Mouse (Mus musculus) lung, postnatal 25 days (tissue): Measurements from ENCODE around the gene Gm8994.
"Not testable (repeated sequence)": the region's sequence is repeated elsewhere in the genome, so short reads cannot be mapped to it uniquely, and the experiment has no call there.

ENCODE experiments used
- DNase-seq: peaks from one replicate; pipeline ENCODE4 v3.0.0; 2022; ENCODE audit warnings: low spot score

Gene Gm8994

GRCm38 (mm10) chr6:136327239-136327638 lies at the start of gene Gm8994:
Gm8994 (plus strand) TSS chr6:136327539.
- DNase-seq = not testable (repeated sequence)

- peak; percentile 12 for DNase-seq
Observed at GRCm38 (mm10) chr6:136277685-136278084, 49.7 kb upstream of the Gm8994 start.

GRCm38 (mm10) chr6:136284565-136284964 lies 42.8 kb upstream of the Gm8994 start:
- DNase-seq = no peak

GRCm38 (mm10) chr6:136286180-136286579 lies 41.2 kb upstream of the Gm8994 start:
- no peak for DNase-seq

- no peak for DNase-seq
Observed at GRCm38 (mm10) chr6:136286589-136286988, 40.8 kb upstream of the Gm8994 start.

GRCm38 (mm10) chr6:136291424-136291823 lies 35.9 kb upstream of the Gm8994 start:
- no peak for DNase-seq

GRCm38 (mm10) chr6:136291951-136292714 lies 35.2 kb upstream of the Gm8994 start:
- no peak for DNase-seq

GRCm38 (mm10) chr6:136293700-136294099 lies 33.6 kb upstream of the Gm8994 start:
- DNase-seq = no peak

GRCm38 (mm10) chr6:136295821-136296220 lies 31.5 kb upstream of the Gm8994 start:
- DNase-seq = no peak

- no peak for DNase-seq
Observed at GRCm38 (mm10) chr6:136296251-136296650, 31.1 kb upstream of the Gm8994 start.

- peak; percentile 60 for DNase-seq
Observed at GRCm38 (mm10) chr6:136303514-136303913, 23.8 kb upstream of the Gm8994 start.

- DNase-seq = no peak
Observed at GRCm38 (mm10) chr6:136304369-136304988, 22.9 kb upstream of the Gm8994 start.

GRCm38 (mm10) chr6:136309487-136309886 lies 17.9 kb upstream of the Gm8994 start:
- DNase-seq = no peak

GRCm38 (mm10) chr6:136328416-136328815 lies 1.1 kb downstream of the Gm8994 start:
- DNase-seq = not testable (repeated sequence)

GRCm38 (mm10) chr6:136340669-136341068 lies 13.3 kb downstream of the Gm8994 start:
- no peak for DNase-seq

GRCm38 (mm10) chr6:136341093-136341492 lies 13.8 kb downstream of the Gm8994 start:
- DNase-seq = no peak

- DNase-seq = no peak
Observed at GRCm38 (mm10) chr6:136343868-136344267, 16.5 kb downstream of the Gm8994 start.

GRCm38 (mm10) chr6:136345034-136345433 lies 17.7 kb downstream of the Gm8994 start:
- DNase-seq = no peak

- no peak for DNase-seq
Observed at GRCm38 (mm10) chr6:136345641-136346040, 18.3 kb downstream of the Gm8994 start.

GRCm38 (mm10) chr6:136347053-136347452 lies 19.7 kb downstream of the Gm8994 start:
- no peak for DNase-seq

- no peak for DNase-seq
Observed at GRCm38 (mm10) chr6:136347631-136348030, 20.3 kb downstream of the Gm8994 start.

GRCm38 (mm10) chr6:136353399-136354184 lies 26.3 kb downstream of the Gm8994 start:
- DNase-seq = peak; percentile 66

GRCm38 (mm10) chr6:136358471-136358870 lies 31.1 kb downstream of the Gm8994 start:
- no peak for DNase-seq
